Mouse (Mus musculus) testis, adult 2 months (tissue): Measurements from ENCODE around the gene Cnbp.

Source experiments
- CTCF ChIP-seq: fragments of 200-500 bp; IDR thresholded peaks from 2 replicates; pipeline ENCODE4 v1.5.1; 2012; ENCODE audit warnings: low read depth, mild to moderate bottlenecking, inconsistent platforms, low read length, moderate library complexity; ENCODE audit not compliant: control insufficient read depth, insufficient read depth, insufficient replicate concordance
- POLR2A ChIP-seq: fragments of 200-500 bp; IDR thresholded peaks from 2 replicates; pipeline ENCODE4 v1.6.1; 2012; ENCODE audit warnings: low read depth, mild to moderate bottlenecking, inconsistent platforms, low read length, moderate library complexity; ENCODE audit not compliant: control insufficient read depth

GRCm38 (mm10) chr6:87809651-87810161 lies 41.2 kb downstream of the Cnbp start:
- TF ChIP-seq POLR2A (no peak), CTCF (no peak)
